Mouse (Mus musculus) adrenal gland (tissue): Measurements from ENCODE around the gene Srms.

ENCODE experiments used
- intact Hi-C: fragments of 180-260 bp; cut with DNase I; formaldehyde crosslinking; loops from one replicate; pipeline ENCODE4 v1.15.1; 2025

Srms gene

GRCm38 (mm10) chr2:181178015-181178414, 35.0 kb downstream of the Srms start:
- intact Hi-C loops: no loop called here

GRCm38 (mm10) chr2:181174646-181175045, 38.3 kb downstream of the Srms start:
- intact Hi-C loops: no loop called here

GRCm38 (mm10) chr2:181166469-181166868, 46.5 kb downstream of the Srms start:
- intact Hi-C loops: no loop called here

GRCm38 (mm10) chr2:181160821-181161220, 52.2 kb downstream of the Srms start:
- intact Hi-C loops: no loop called here

- intact Hi-C loops: no loop called here
These were observed 53.2 kb downstream of the Srms start for GRCm38 (mm10) chr2:181159771-181160170.

GRCm38 (mm10) chr2:181159091-181159514, 53.9 kb downstream of the Srms start:
- intact Hi-C loops: no loop called here

GRCm38 (mm10) chr2:181158471-181158870, 54.5 kb downstream of the Srms start:
- intact Hi-C loops: no loop called here

GRCm38 (mm10) chr2:181157716-181158302, 55.2 kb downstream of the Srms start:
- intact Hi-C loops: no loop called here

GRCm38 (mm10) chr2:181157180-181157579, 55.8 kb downstream of the Srms start:
- intact Hi-C loops: no loop called here

- intact Hi-C loops: no loop called here
These were observed 56.5 kb downstream of the Srms start, which contains the start of gene Eef1a2 for GRCm38 (mm10) chr2:181156248-181157121. Gene Eef1a2, minus strand, starts transcription at chr2:181157014.

GRCm38 (mm10) chr2:181155801-181156200, 57.2 kb downstream of the Srms start:
- intact Hi-C loops: no loop called here
